Mouse (Mus musculus) brain, embryonic 18.5 days (tissue): ENCODE measurements at regions not wholly inside any gene's neighbourhood (a gene's known extent, or its start where the extent isn't known, plus 50 kb on each side); places are given as distances from the start of the nearest gene placed in this dataset.

Source experiments
- DNase-seq: peaks from one replicate; pipeline ENCODE4 v3.0.0-alpha.2; 2012; ENCODE audit warnings: low read depth, low spot score

GRCm38 (mm10) chr1:183962486-183962885, 50.6 kb upstream of the Dusp10 start:
- no peak for DNase-seq

DNA sequence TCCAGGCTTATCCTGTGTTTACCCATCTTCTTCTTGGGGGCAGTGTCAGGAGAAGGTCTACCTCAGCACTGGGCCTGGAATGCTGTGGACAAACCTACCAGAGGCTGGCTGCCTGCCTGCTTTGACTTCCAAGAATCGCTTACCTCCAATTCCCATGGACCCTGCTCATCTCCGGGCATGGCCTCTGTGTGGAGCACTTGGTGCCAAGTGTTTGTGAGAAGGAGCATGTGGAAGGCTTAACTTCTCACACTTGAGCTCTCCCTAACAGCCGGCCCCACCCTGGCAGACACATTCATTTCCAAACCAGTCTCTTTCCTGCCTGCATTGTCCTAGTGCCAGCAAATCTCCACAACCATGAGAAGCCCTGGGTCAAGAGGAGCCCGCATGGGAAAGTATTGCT, 49.8 kb upstream of the Dusp10 start:
- DNase-seq: no peak
